Mouse (Mus musculus) G1E (cell line): Measurements from ENCODE around the gene Trappc13. TPM values are rescaled to one million over a fixed set of nuclear protein-coding genes. Genes with fewer than 3 reads are reported as not detected.

Experiments used
- ATAC-seq: 2 replicates; pipeline ENCODE4 v1.8.0; 2016; ENCODE audit warnings: mild to moderate bottlenecking; ENCODE audit not compliant: insufficient number of reproducible peaks, poor library complexity, low FRiP score, severe bottlenecking; ENCODE audit errors: extremely low read depth
- DNase-seq: peaks from one replicate; pipeline ENCODE4 v3.0.0; 2012; ENCODE audit warnings: low spot score
- H3K27me3 ChIP-seq: 2 replicates; pipeline ENCODE4 v1.6.1; 2012; ENCODE audit warnings: mild to moderate bottlenecking, low read length, inconsistent platforms; ENCODE audit not compliant: insufficient read depth
- H3K36me3 ChIP-seq: replicated peaks from 2 replicates; pipeline ENCODE3; 2012; ENCODE audit warnings: mild to moderate bottlenecking, inconsistent platforms
- H3K4me1 ChIP-seq: 2 replicates; pipeline ENCODE4 v1.6.1; 2012; ENCODE audit warnings: low read depth, low read length, inconsistent platforms, mixed read lengths; ENCODE audit not compliant: insufficient read depth
- H3K4me3 ChIP-seq: 2 replicates; pipeline ENCODE4 v1.5.1; 2012; ENCODE audit warnings: low read depth, mild to moderate bottlenecking, inconsistent platforms, low read length, moderate library complexity, mixed read lengths
- H3K9me3 ChIP-seq: replicated peaks from 2 replicates; pipeline ENCODE4 v1.6.1; 2012; ENCODE audit warnings: inconsistent platforms
- CTCF ChIP-seq: IDR thresholded peaks from 2 replicates; pipeline ENCODE4 v1.5.1; 2012; ENCODE audit warnings: low read depth, low read length, inconsistent platforms, mixed read lengths
- GATA1 ChIP-seq: IDR thresholded peaks from 2 replicates; pipeline ENCODE4 v1.6.1; 2012; ENCODE audit warnings: borderline replicate concordance, low read length, inconsistent platforms, mixed read lengths
- GATA2 ChIP-seq: IDR thresholded peaks from 2 replicates; pipeline ENCODE4 v1.6.1; 2012; ENCODE audit warnings: low read depth, low read length, inconsistent platforms, borderline replicate concordance
- POLR2AphosphoS5 ChIP-seq: IDR thresholded peaks from 2 replicates; pipeline ENCODE4 v1.6.1; 2012; ENCODE audit warnings: low read depth, low read length, inconsistent platforms; ENCODE audit not compliant: insufficient replicate concordance
- TAL1 ChIP-seq: conservative IDR thresholded peaks from 2 replicates; pipeline ENCODE4 v1.6.1; 2012; ENCODE audit warnings: low read depth, low read length, inconsistent platforms, mixed read lengths
- polyA plus RNA-seq: library from polyadenylated mRNA; stranded (reverse); fragments of >175 nt; gene quantifications from 2 replicates; pipeline ENCODE4 v1.2.3, GENCODE M21; 2012
- total RNA-seq, 2 experiments: library from RNA; stranded (forward) in 1 of 2; stranded (reverse) in 1 of 2; fragments of 200-1000 nt in 1 of 2; fragments of >200 nt in 1 of 2; fragmentation: Nextera tagmentation in 1 of 2; gene quantifications; 2 replicates each; pipeline ENCODE4 v1.2.3; 2014 to 2017

Gene Trappc13
- total and polyA plus RNA-seq, 3 experiments = 3.0 to 73.6 (median 66.2) TPM

DNA sequence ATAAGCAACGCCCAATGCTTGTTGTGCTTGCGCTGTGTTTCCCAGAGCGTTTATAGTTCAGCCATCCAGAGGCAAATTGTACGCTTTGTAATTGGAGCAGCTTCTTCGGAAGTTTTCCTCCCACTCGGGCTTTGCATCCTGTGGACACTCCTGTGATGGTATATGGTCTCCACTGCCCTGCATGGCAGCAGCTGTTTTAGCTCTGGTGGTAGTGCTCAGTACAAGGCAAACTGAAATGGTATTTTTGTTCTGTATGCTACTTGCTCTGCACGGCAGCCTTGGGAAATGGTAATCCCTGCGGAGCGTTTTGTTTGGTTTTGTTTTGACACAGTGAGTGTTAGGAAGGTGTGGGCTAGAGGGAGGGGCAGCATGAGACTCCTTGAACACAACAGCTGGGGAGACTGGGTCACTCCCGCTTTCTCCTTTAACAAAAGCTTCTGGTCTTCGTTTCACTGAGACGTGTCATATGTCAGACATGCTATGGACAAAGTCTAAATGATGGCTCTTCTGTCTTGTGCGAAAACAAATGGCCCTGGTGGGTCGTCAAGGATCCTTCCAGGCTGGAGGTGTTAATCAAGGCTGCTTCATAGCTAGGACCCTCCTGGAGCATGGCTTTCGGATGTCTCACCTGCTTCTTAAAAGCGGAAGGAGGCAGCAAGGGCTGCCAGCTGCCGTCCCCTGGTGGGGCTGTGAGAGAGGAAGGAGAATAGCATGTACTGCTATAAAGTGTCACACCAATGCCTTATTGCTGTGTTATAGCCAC is 56.0 kb downstream of the Trappc13 start:
- DNase-seq (no peak), ATAC-seq (no peak)
- H3K9me3 ChIP-seq = no peaks in the 10 kb centered on the region
- H3K36me3 ChIP-seq = no peaks in the 10 kb centered on the region
- no peaks in the 10 kb centered on the region for H3K4me1 ChIP-seq
- no peak for TF ChIP-seq GATA2
- TF ChIP-seq POLR2AphosphoS5 = no peak
- TF ChIP-seq TAL1 = no peak
- TF ChIP-seq CTCF = no peak
- TF ChIP-seq GATA1 = no peak
- H3K4me3 ChIP-seq = no peak overlapping the region
- H3K27me3 ChIP-seq = peaks cover 14% of the 10 kb centered on the region

DNA sequence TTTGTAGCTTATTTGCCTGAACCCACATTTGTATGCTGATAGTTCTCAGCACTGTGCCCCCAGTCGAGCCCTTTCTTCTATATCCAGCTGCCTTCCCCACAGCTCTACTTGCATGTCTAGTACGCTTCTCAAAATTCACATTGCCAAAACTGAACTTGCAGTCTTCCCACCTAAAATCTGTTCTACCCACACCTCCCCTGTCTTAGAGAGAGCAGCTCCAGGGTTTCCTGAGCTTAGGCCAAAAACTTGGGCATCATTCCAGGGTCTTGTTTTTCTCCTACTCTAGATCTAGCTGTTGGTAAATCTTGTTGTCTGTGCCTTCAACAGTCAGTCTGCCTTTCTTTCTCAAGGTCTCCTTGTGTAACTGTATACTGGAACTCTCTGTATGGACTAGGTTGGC is 63.4 kb downstream of the Trappc13 start:
- TF ChIP-seq TAL1 = no peak
- no peak for TF ChIP-seq CTCF
- TF ChIP-seq POLR2AphosphoS5 = no peak
- TF ChIP-seq GATA2 = no peak
- no peak for TF ChIP-seq GATA1
- Histone ChIP-seq H3K36me3 (no peaks in the 10 kb centered on the region), H3K27me3 (peaks cover 32% of the 10 kb centered on the region), H3K4me1 (peaks cover 7% of the 10 kb centered on the region), H3K4me3 (no peak overlapping the region), H3K9me3 (no peaks in the 10 kb centered on the region)
- DNase-seq (no peak), ATAC-seq (no peak)

DNA sequence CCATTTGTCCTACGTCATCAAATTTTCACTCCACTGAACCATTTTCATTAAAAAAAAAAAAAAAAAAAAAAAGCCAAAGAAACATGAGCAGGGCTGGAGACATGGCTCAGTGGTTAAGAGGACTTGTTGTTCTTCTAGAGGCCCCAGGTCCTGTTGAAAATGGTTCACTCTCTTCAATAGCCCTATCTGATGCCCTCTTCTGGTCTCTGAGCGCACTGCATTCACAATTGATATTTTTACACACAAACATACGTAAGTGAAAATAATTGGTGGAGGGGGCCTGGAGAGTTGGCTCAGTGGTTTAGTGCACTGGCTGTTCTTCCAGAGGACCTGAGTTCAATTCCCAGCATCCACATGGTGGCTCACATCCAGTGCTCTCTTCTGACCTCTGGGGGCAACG is 64.5 kb downstream of the Trappc13 start:
- TF ChIP-seq CTCF = no peak
- no peak for TF ChIP-seq GATA1
- TF ChIP-seq GATA2 = no peak
- TF ChIP-seq TAL1 = no peak
- no peak for TF ChIP-seq POLR2AphosphoS5
- Histone ChIP-seq H3K36me3 (no peaks in the 10 kb centered on the region), H3K27me3 (peaks cover 31% of the 10 kb centered on the region), H3K4me1 (peaks cover 14% of the 10 kb centered on the region), H3K9me3 (no peaks in the 10 kb centered on the region), H3K4me3 (no peak overlapping the region)
- ATAC-seq (no peak), DNase-seq (no peak)

DNA sequence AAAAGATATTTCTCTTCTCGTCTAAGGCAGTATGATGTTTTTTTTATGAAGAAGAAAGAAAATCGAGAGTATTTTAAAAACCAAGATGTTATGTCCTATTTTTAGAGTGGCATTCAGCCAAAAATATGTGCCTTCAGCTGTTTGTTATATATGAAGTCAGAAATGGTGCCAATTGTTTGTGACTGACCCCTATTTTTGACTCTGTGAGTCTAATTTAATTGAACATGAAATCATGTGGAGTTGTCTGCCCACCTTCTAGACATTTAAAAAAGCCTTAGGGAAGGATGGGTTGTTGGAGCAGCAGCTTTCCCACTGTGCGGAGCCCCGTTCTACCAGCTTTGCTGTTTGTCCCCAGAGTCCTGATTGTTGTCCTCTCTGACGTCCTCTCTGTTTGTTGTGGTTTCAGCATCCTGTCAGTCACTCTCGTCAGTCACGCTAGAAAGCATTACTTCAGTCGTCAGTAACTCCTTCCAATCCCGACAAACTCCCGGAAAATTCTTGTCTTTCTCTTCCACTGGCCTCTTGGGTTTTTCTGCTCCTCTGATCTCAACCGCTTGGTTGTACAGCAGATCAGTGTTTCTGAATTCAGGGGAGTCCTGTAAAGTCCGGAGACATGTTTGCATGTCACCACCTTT is 65.9 kb downstream of the Trappc13 start:
- no peak for DNase-seq
- H3K9me3 ChIP-seq = no peaks in the 10 kb centered on the region
- peaks cover 20% of the 10 kb centered on the region for H3K4me1 ChIP-seq
- no peak overlapping the region for H3K4me3 ChIP-seq
- H3K27me3 ChIP-seq = peaks cover 31% of the 10 kb centered on the region
- H3K36me3 ChIP-seq = no peaks in the 10 kb centered on the region
- TF ChIP-seq GATA2 = no peak
- TF ChIP-seq TAL1 = no peak
- TF ChIP-seq GATA1 = no peak
- TF ChIP-seq POLR2AphosphoS5 = no peak
- no peak for ATAC-seq

- Histone ChIP-seq H3K27me3 (peaks cover 27% of the 10 kb centered on the region), H3K4me1 (peaks cover 20% of the 10 kb centered on the region), H3K36me3 (peaks cover 5% of the 10 kb centered on the region), H3K9me3 (no peaks in the 10 kb centered on the region), H3K4me3 (no peak overlapping the region)
- DNase-seq (no peak), ATAC-seq (no peak)
- no peak for TF ChIP-seq TAL1
- no peak for TF ChIP-seq CTCF
- no peak for TF ChIP-seq GATA1
- no peak for TF ChIP-seq GATA2
- no peak for TF ChIP-seq POLR2AphosphoS5
Observed at GRCm38 (mm10) chr13:104110526-104110925, 67.7 kb downstream of the Trappc13 start.

- peaks cover 20% of the 10 kb centered on the region for H3K4me1 ChIP-seq
- no peak for ATAC-seq
- H3K9me3 ChIP-seq = no peaks in the 10 kb centered on the region
- peak overlapping the region; percentile 82 for H3K4me3 ChIP-seq
- peaks cover 5% of the 10 kb centered on the region for H3K36me3 ChIP-seq
- TF ChIP-seq TAL1 (no peak), GATA1 (no peak), GATA2 (no peak)
- peak; percentile 5 for DNase-seq
- peaks cover 27% of the 10 kb centered on the region for H3K27me3 ChIP-seq
Observed at GRCm38 (mm10) chr13:104109816-104110521, 68.3 kb downstream of the Trappc13 start.
